Mouse (Mus musculus) WW6 (cell line): ENCODE data around the gene Esp38.
"Not testable (repeated sequence)": the region's sequence is repeated elsewhere in the genome, so short reads cannot be mapped to it uniquely, and the experiment has no call there.

Source experiments
- DNase-seq: peaks from one replicate; pipeline ENCODE4 v3.0.0-alpha.2; 2013; ENCODE audit warnings: low read depth, low spot score

Esp38 gene

GRCm38 (mm10) chr17:39950220-39950619 is at the start of gene Esp38:
Gene Esp38 (plus strand): TSS chr17:39950520.
- no peak for DNase-seq

GRCm38 (mm10) chr17:39902928-39903545 is 47.3 kb upstream of the Esp38 start:
- DNase-seq: not testable (repeated sequence)
